Mouse (Mus musculus): ENCODE results near the gene Pak6.

The Pak6 gene

DNA sequence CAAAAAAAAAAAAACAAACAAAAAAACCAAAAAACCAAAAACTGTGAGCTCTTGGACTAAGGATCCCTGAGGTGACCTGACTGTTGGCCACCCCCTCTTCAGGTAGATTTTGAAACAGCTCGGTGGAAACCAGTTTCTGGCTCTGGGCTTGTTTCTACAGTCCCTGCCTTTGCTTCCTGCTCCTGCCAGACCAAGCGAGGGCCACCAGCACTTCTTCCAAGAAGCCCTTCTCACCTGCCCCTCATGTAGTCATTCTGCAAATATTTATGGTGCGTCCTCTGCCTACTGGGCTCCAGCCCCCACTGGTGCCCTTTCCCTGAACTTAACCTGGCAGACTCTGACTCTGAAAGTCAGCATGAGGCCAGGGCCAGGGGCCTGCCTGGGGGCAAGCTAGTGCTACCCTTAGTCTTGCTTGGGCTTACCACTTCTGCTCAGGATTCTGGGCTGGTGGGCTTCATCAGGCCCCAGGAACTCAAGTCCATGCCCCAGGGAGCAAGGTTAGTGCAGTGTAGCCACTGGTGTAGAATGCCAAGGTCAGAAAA is 1.9 kb downstream of the Pak6 start:
- DNase-seq (ENCODE audit: low spot score) = no peak

DNA sequence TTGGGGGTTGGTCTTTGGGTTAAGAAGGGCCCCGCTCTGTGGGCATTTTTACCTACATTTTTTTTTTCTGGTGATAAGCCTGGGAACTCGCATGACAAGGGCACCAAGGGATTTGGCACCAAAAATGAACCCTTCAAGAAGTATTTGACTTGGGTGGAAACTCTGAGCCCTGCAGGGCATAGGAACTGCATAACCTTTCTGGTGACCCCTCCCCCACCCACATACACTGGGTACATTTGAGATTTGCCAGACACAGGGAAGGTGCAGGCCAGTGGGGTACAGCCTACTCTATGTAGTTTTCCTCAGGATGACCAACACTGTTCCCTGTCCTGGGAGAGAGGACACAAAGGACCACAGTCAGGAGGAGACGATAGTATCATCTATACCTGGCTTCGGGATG is 2.5 kb downstream of the Pak6 start:
- DNase-seq (ENCODE audit: low spot score) = no peak

DNA sequence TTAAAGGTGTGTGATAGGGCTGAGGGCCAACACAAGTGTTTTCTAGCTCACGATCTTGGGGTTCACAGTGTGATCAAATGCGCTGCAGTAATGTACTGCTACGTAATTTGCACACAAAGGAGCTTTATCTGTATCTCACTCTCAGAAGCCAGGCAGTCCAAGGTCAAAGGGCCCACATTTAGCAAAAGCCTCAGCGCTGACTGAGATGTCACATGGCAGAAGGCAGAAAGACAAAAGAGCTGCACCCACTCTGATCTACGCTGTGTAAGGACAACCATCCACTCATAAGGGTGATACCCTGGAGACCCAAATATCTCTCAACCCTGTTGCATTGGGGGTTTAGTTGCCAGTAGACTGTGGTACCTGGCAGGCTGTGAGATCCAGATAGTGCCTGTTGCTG is 4.1 kb downstream of the Pak6 start:
- DNase-seq (ENCODE audit: low spot score) = no peak

DNA sequence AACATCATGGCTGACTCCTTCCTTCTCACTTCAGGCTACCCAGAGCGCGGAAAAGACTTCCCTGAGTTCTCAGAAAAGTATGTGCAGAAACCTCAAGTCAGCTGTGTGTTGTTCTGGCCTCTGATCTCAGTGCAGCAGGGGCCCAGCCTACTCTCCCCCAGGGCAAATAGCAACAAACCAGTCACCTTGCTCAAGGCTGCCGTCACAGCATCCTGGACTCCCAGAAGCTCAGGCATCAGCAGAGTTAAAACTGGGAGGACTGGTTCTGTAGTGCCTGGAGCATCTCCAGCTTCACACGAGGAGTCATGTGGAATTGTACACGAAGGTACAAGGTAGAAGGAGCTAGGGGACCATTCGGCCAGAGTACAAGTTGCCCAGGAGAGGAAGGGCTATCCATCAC is 6.1 kb downstream of the Pak6 start:
- no peak for DNase-seq (ENCODE audit: low spot score)

DNA sequence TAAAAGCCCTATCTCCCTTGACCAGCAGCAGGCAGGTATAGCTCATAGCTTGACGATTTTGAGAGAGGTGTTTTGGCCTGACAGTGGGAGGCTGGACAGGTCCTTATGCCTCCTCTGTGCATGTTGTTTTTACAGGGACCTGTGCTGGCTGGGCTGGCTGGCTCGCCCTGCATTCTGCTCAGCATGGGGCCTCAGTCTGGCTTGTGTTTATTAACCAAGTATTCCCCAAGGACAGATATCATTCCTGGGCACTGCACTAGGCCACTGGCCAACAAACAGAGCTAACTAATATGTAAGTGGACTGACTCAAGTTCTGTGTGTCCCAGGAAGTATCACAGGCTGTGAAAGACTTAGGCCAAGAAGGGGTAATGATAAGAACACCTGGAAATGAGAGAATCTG is 6.7 kb downstream of the Pak6 start:
- no peak for DNase-seq (ENCODE audit: low spot score)

DNA sequence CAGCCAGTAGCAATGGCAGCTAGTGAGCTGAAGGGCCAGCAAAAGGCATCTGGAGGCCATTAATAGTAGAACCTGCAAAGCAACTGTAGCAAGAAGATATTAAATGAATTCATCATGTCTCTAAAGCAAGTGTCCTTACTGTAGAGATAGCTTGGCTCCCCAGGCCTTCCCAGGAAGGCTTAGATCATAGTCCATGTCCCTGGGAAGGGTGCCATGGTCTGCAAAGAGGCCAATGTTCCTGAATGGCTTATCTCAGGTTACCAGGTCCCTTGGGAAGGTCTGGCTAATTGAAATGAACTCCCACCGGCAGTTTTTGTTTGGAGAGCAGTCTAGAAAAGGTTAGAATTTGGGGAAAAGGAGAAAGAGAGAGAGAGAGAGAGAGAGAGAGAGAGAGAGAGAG is 8.6 kb downstream of the Pak6 start:
- no peak for DNase-seq (ENCODE audit: low spot score)

DNA sequence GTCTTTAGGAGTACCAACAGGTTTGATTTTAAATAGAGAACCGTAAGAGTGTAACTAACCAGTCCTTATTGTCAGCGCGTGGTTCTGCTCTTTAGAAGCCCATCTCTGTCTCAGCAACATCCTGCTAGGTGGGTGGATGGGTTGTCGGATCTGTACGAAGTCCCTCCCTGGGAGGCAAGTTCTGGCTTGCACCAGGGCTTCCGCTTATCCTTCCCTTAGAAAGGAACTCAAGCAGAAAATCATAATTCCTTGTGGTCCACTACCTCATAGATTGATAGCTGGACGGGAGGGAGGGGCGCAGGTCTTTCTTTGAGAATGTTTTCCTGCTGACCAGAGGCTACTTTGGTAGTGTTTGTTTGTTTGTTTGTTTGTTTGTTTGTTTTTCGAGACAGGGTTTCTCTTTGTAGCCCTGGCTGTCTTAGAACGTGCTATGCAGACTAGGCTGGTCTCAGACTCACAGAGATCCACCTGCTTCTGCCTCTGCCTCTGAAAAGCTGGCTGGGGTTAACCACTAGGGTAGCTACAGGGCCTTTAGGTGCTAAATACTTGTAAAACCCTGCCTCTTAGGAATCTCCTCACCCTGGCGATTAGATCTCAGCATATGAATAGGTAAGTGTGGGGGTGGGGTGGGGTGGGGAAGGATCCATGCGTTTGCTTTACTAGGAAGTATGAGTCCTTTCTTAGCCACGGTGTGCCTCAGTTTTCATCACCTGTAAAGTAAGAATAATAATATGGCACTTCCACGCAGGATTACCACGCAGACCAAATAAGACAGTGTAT is 10.8 kb downstream of the Pak6 start:
- no peak for DNase-seq (ENCODE audit: low spot score)

DNA sequence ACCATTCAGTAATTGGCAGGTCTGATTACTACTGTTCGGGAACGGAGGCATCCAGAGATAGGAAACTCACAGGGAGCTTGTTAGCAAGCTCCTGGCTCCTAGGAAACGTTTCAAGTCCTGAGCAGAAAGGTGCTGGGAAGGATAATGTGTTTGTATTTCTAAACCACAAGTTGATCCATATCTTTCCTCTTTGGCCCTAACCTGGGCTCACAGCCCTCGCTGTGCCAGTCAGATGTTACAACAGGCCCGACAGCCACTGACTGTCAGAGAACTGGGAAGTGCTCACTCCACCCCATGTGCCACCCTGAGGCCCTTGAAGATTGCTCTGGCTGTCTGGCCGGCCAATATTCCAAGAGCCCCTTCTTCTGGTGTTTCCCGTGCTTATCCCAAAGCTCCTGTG is 11.4 kb downstream of the Pak6 start:
- DNase-seq (ENCODE audit: low spot score) = no peak

DNA sequence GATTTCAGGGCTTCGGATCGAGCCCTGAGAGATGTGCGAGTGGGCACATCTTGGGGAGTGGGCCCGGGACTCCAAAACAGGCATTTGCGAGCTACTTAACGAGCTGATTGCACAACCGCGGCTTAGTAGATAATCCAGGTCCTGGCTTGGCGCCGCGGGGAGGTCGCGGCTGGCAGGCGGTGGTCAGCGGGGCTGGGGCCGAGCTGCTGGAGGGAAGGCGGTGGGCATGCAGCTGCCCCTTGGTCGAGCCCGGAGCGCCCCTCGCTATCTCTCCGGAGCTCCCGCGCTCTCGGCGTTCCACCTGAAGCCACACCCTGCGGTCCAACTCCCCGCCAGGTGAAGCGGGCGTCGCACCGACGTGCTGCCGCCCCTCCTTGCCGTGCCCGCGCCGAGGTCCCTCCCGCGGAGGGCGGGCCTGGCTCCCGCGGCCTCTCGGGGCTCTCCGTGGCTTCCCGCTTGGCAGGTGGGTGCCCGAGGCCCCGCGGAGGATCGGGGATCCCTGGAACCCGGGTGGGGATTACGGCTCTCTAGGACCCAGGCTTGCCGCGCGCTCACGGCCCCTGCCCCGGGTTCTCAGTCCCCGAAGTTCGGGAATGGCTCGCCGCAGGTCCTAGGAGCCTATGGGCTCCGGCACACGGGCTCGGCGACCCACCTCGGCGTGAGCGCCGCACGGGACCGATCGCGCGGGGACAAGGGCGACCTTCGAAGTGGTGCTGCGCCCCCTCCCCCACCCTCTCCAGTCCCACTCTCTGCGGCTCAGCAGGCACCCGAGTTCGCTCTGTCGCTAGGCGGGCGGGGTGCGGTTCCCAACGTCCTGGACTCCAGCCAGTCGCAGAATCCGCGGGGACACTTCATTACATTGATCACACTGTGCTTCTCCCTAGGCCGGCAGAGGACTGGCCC is 14.0 kb downstream of the Pak6 start:
- no peak for DNase-seq (ENCODE audit: low spot score)

DNA sequence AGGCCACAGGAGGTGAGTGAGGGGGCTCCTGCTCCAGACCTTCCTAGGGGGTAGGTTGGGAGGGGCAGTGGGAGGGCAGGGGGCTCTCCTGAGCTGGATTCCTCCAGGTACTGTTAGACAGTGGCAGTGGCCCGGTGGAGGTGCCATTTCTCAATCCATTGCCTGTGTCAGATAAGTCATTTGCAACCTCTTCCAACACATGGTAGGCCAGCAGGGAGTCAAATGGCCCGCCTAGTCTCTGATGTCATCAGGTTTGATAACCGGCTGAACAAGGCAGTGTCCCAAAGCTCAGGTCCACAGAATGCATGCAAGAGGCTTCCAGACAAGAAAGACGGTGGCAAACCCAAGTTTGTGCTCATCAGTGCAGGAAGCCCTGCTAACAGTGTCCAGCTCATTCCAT is 14.7 kb downstream of the Pak6 start:
- DNase-seq (ENCODE audit: low spot score) = no peak

DNA sequence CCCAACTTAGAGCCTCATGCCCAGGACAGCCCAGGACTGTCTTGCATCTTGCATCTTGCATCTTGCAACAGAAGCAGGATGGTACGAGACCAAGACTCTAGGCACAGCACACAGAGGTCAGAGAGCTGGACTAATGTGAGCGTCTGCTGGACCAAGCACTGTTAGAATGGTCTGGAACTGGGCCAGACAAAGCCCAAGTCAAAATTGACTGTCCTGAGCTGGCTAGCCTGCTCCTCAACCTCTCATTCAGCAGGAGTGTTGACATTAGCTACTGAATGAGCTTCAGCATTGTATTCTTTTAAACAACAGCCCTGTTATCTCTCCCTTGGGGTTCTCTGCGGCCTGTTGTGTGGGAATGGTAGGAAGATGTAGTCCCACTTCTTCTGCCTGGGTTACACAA is 16.5 kb downstream of the Pak6 start:
- DNase-seq (ENCODE audit: low spot score) = no peak

DNA sequence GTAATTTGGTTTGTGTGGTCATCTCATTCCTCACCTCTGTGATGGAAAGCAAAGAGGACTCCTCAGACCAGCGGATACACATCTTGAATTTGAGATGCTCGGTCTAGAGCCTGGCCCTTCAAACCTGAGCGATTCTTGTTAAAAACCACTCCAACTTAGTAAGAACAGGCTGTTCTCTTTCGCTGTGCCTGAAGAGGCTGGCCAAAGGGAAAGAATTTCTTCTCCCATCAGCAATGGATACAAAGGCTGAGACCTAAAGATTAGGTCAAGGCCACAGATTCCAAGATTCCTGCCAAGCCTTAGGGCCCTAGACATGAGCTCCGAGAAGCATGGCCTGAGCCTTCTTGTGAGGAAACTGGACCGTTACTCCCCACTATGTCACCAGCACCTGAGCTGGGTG is 17.8 kb downstream of the Pak6 start:
- DNase-seq (ENCODE audit: low spot score) = no peak

DNA sequence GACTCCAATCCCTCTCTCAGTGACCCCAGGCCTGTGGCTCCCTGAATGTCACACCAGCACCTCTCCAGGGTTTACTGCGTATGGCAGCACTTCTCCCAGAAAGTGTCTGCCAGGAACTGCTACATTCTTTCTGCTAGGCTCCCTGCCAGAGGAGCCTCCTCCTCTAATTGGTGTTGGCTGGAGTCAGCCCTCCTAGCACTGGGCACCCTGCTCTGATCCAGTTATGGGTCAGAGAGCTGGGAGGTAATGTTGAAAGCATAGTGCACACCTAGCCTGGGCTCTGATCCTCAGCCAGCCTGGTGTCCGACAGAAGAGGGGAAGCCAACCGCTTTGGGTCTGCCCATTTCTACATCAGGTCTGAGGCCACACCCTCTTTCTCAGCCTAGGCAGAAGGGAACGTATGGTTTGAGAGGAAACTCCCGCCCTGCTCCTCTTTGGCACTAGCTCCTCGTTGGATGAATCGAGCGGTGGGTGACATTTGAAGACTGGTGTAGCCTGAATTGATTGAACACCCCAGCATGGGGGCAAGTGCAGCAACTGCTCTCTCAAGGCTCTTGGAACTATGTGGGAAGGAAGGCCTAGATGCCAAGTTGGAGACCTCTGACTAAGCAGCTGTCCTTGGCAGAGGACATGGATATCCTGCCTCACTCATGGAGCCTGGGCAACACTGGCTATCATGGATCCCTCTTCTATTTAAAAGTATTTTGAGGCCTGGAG is 19.6 kb downstream of the Pak6 start:
- no peak for DNase-seq (ENCODE audit: low spot score)

DNA sequence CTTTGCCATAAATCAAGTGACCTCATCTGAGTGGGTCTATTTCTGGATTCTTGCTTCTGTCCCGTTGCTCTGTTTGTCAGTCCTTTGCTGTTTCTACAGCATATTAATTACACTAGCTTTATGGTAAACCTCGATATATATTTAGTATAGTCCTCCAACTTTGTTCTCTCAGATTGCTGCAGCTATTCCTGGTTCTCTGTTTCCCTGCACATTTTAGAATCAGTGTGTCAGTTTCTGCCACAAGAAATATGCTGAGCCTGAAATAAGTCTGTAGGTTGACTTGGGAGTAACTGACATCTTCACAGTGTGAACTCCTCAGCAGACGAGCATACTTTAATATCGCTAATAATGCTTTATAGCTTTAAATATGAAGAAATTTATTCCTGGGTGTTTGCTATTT is 22.0 kb downstream of the Pak6 start:
- DNase-seq (ENCODE audit: low spot score) = no peak

DNA sequence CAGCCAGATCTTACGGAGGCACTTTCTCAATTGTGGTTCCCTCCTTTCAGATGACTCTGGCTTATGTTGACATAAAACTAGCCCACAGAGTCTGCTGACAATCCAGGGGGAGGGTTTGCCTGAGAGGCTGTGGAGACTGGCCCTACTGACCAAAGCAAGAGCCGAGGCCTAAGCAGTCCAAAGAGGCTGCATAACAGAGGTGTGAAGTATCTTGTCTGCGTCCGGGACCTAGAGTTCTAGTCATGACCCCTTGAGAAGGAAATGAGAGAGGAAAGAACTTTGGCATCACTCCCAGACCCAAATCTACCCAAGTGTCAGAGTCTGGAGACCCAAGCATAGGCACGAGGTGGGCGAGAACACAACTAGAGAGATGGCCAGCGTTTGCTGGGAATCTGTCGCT is 23.6 kb downstream of the Pak6 start:
- DNase-seq (ENCODE audit: low spot score) = no peak

DNA sequence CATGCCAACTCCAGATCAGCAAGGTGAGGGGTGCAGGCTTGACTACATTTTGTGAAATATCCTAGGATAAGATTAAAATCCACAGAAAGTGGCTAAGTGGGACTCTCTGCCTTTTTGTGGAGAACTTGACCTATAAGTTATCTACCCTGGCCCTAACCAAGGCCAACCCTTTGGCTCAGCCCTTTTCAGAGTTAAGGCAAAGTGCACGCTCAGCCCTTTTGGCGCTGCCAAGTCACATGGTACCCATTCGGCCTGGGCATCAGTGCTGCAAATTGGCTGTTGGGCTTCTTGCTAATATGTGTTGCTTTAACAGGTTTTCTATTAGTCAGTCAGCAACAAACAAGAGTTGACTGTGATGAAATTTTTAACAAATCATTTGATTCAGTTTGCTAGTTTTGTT is 24.7 kb downstream of the Pak6 start:
- no peak for DNase-seq (ENCODE audit: low spot score)

DNA sequence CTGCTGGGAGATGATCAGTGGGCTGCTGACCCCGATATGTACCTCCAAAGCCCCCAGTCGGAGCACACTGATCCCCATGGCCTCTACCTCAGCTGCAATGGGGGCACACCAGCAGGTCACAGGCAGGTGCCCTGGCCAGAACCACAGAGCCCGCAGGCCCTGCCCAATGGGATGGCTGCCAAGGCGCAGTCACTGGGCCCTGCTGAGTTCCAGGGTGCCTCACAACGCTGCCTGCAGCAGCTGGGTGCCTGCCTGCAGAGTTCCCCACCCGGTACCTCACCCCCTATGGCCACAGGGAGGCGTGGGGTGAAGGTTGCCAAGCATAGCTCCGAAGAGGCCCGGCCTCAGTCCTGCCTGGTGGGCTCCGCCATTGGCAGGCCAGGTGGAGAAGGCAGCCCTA is 26.8 kb downstream of the Pak6 start:
- no peak for DNase-seq (ENCODE audit: low spot score)

DNA sequence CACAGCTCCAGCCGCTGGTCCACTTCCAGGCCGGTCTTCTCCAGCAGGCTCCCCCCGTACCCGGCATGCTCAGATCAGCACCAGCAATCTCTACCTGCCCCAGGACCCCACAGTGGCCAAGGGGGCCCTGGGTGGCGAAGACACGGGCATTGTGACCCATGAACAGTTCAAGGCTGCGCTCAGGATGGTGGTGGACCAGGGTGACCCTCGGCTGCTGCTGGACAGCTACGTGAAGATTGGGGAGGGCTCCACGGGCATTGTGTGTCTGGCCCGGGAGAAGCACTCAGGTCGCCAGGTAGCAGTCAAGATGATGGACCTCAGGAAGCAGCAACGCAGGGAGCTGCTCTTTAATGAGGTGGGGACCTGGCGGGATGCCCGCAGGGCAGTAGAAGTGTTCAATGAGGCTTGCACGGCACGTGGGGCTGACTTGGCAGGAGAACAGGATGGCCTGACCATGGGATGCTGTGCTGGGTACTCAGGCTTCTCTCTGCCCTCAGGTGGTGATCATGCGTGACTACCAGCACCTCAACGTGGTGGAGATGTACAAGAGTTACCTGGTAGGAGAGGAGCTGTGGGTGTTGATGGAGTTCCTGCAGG is 30.4 kb downstream of the Pak6 start:
- DNase-seq (ENCODE audit: low spot score) = no peak

DNA sequence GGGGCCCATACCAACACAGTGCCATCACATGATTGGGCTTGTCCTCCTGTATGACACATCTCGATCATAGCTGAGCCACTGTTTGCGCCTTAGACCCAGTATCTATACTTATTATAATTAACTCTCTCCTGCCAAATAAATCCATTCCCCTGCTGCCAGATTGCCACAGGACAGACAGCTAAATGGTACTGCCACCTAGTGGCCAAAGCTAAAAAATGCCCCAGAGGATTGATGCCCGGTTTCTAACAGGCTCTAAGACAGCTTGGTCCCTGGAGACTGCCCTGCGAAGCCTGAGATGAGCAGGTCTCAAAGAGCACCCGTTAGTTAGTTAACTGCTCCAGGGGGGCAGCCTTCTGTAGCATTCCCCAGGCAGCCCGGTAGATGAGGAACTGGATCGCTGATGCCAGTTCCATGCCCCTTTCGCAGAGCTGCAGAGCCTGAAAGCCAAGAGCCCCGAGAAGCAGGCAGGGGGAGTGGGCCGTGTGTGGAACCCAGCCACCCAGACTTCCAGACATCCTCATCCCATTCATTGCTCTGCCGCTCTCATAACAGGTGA is 32.7 kb downstream of the Pak6 start:
- no peak for DNase-seq (ENCODE audit: low spot score)

DNA sequence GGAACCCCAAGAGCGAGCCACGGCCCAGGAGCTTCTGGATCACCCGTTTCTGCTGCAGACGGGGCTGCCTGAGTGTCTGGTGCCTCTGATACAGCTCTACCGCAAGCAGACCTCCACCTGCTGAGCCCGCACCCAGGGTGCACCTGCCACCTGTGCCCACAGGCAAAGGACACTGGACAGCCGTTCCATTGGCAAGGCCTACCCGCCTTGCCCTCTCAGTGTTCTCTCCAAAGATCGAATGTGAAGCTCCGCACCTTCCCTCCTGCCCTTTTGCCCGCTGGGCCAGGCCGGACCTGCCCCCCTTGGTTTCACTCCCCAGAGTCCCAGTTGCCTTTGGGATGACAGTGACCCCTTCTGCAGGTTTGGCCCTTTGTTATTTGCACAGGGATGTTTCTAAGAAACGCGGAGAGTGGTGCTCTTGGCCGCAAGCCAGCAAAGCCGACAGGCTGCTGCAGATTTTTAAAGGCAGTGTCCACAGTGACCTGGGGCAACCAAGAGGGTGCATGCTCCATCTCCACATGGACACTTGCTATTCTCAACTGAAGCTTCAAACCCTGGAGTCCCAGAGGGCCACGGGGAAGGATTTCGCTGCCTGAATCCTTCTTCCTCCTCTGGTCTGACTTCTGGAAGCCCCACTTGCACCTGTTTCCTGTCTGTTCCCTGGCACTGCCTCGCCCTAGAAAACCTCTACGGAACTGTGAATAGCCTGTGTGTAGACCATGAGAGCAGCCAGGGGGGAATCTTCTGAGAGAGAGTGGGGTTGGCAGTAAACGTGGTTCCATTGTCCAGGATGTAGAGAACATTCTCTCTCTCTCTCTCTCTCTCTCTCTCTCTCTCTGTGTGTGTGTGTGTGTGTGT is 33.6 kb downstream of the Pak6 start:
- no peak for DNase-seq (ENCODE audit: low spot score)

DNA sequence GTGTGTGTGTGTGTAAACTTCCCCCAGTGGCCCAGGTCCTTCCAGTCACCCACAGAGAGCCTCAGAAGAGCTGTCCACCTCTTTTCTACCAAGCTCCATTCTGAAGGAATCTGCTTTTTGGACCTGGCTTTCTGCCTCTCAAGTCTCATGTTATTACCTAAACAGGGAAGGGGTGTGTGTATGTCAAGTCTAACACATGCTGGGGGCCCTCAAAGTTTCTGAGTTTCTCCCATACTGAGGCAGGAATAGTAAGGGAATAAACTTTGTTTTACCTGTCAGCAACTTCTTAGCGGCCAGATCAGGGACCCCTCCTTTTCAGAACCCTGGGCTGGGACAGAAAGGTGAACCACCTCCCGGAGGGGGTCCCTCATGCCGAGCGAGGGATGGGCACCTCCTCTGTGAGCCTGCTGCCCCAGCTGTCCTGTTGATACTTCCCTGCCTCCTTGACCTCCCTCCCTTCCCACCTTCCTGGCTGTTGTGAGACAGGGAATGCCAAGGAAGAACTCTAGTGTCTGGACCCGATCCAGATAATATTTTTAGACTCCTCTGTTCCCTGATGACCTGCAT is 34.3 kb downstream of the Pak6 start:
- no peak for DNase-seq (ENCODE audit: low spot score)
